Mouse (Mus musculus) stomach, postnatal 0 days (tissue): ENCODE data around the gene 1110059E24Rik. TPM values are rescaled to one million over a fixed set of nuclear protein-coding genes. Genes with fewer than 3 reads are reported as not detected.

Source experiments
- ATAC-seq: fragments of 200-750 bp; cut with Nextera tagmentation; 2 replicates; pipeline ENCODE4 v1.8.0; 2017; ENCODE audit not compliant: low FRiP score, low TSS enrichment
- DNase-seq: peaks from one replicate; pipeline ENCODE4 v3.0.0-alpha.2; 2016; ENCODE audit warnings: low spot score
- H3K27ac ChIP-seq: fragments of 300-500 bp; sonication (generic); replicated peaks from 2 replicates; pipeline ENCODE4 v1.5.1; 2014; ENCODE audit warnings: mild to moderate bottlenecking, control low read depth
- H3K27me3 ChIP-seq: fragments of 300-500 bp; sonication (generic); 2 replicates; pipeline ENCODE4 v1.6.1; 2014; ENCODE audit warnings: low read length; ENCODE audit not compliant: control insufficient read depth, insufficient read depth
- H3K36me3 ChIP-seq: fragments of 300-500 bp; sonication (generic); 2 replicates; pipeline ENCODE4 v1.6.1; 2014; ENCODE audit warnings: low read length, mixed read lengths; ENCODE audit not compliant: control insufficient read depth, insufficient read depth
- H3K4me1 ChIP-seq: fragments of 300-500 bp; sonication (generic); replicated peaks from 2 replicates; pipeline ENCODE4 v1.6.1; 2014; ENCODE audit warnings: antibody characterized with exemption; ENCODE audit not compliant: control insufficient read depth, insufficient read depth
- H3K4me2 ChIP-seq: fragments of 300-500 bp; sonication (generic); replicated peaks from 2 replicates; pipeline ENCODE4 v1.6.1; 2014; ENCODE audit warnings: low read depth, mild to moderate bottlenecking, control low read depth, moderate library complexity
- H3K4me3 ChIP-seq: fragments of 300-500 bp; sonication (generic); 2 replicates; pipeline ENCODE4 v1.5.1; 2014; ENCODE audit warnings: low read depth, low read length, control low read depth
- H3K9ac ChIP-seq: fragments of 300-500 bp; sonication (generic); 2 replicates; pipeline ENCODE4 v1.6.1; 2014; ENCODE audit warnings: mild to moderate bottlenecking, low read length, control low read depth, mixed read lengths
- H3K9me3 ChIP-seq: fragments of 300-500 bp; sonication (generic); 2 replicates; pipeline ENCODE4 v1.6.1; 2016; ENCODE audit warnings: low read length; ENCODE audit not compliant: control insufficient read depth
- CTCF ChIP-seq: IDR thresholded peaks from 2 replicates; pipeline ENCODE4 v1.5.1; 2016; ENCODE audit warnings: antibody characterized with exemption, low read depth, mild to moderate bottlenecking, moderate library complexity
- EP300 ChIP-seq: optimal IDR thresholded peaks from 2 replicates; pipeline ENCODE3; 2016; ENCODE audit warnings: antibody characterized with exemption
- WGBS: fragments of 180-500 bp; shearing (Covaris S2); extraction: QIAGEN DNeasy Blood & Tissue Kit; methylation state at CpG from one replicate; pipeline ENCODE4 v1.1.7; 2014; 5-methylcytosine and 5-hydroxymethylcytosine counted together
- polyA plus RNA-seq: library from polyadenylated mRNA; unstranded; fragments of >200 nt; fragmentation: Nextera tagmentation; extraction: Ambion mirVana; gene quantifications from 2 replicates; pipeline ENCODE4 v1.2.1, GENCODE M21; 2015

Gene 1110059E24Rik
- polyA plus RNA-seq, 1 experiment from 2014 or later: 33.4 TPM

GRCm38 (mm10) chr19:21663756-21664456 is 11.1 kb upstream of the 1110059E24Rik start:
- Histone ChIP-seq H3K4me3 (no peak overlapping the region), H3K36me3 (no peaks in the 10 kb centered on the region), H3K27me3 (no peaks in the 10 kb centered on the region), H3K9me3 (no peaks in the 10 kb centered on the region), H3K9ac (no peak overlapping the region), H3K4me2 (no peak overlapping the region), H3K27ac (no peak overlapping the region), H3K4me1 (no peaks in the 10 kb centered on the region)
- no peak for DNase-seq
- no peak for ATAC-seq
- no peak for TF ChIP-seq CTCF
- no peak for TF ChIP-seq EP300
- WGBS: 61% methylated on average over 4 of the region's 4 CpGs

- no peak overlapping the region for H3K27ac ChIP-seq
- H3K36me3 ChIP-seq: no peaks in the 10 kb centered on the region
- no peak for ATAC-seq
- H3K4me3 ChIP-seq: no peak overlapping the region
- 71% methylated on average over 1 of the region's 1 CpGs for WGBS
- TF ChIP-seq CTCF (no peak), EP300 (no peak)
- H3K9ac ChIP-seq: no peak overlapping the region
- H3K27me3 ChIP-seq: no peaks in the 10 kb centered on the region
- no peaks in the 10 kb centered on the region for H3K4me1 ChIP-seq
- no peak overlapping the region for H3K4me2 ChIP-seq
- H3K9me3 ChIP-seq: no peaks in the 10 kb centered on the region
- DNase-seq: no peak
Measured at GRCm38 (mm10) chr19:21660734-21661133, 8.0 kb upstream of the 1110059E24Rik start.

- no peak for ATAC-seq
Measured at GRCm38 (mm10) chr19:21654788-21655187, 2.0 kb upstream of the 1110059E24Rik start.

GRCm38 (mm10) chr19:21653172-21653981 is 601 bp upstream of the 1110059E24Rik start, which contains the start of gene Abhd17b:
TSS of gene Abhd17b (plus strand) at chr19:21653185.
- ATAC-seq: peak; percentile 36
- WGBS: under 1% methylated on average over 70 of the region's 105 CpGs

More at GRCm38 (mm10) chr19:21654788-21655187, 2.0 kb upstream of the 1110059E24Rik start:
- peak overlapping the region; percentile 92 for H3K4me3 ChIP-seq
- no peaks in the 10 kb centered on the region for H3K9me3 ChIP-seq
- no peak for TF ChIP-seq EP300
- TF ChIP-seq CTCF: no peak
- no peaks in the 10 kb centered on the region for H3K27me3 ChIP-seq
- 41% methylated on average over 7 of the region's 7 CpGs for WGBS
- H3K27ac ChIP-seq: no peak overlapping the region
- H3K36me3 ChIP-seq: no peaks in the 10 kb centered on the region
- DNase-seq: no peak
- H3K4me1 ChIP-seq: peaks cover 3% of the 10 kb centered on the region; the same call in 1 of the 2 replicates
- no peak overlapping the region; the same call in 1 of the 2 replicates for H3K9ac ChIP-seq
- peak overlapping the region; percentile 77 for H3K4me2 ChIP-seq

GRCm38 (mm10) chr19:21651664-21652063 is 1.1 kb downstream of the 1110059E24Rik start:
- no peak for TF ChIP-seq EP300
- no peak for TF ChIP-seq CTCF
- no peak for ATAC-seq
- H3K36me3 ChIP-seq: no peaks in the 10 kb centered on the region
- H3K4me3 ChIP-seq: peak overlapping the region; percentile 92
- WGBS: 22% methylated on average over 6 of the region's 6 CpGs
- peak overlapping the region; percentile 94 for H3K9ac ChIP-seq
- no peaks in the 10 kb centered on the region for H3K9me3 ChIP-seq
- peak overlapping the region; percentile 98 for H3K27ac ChIP-seq
- H3K4me1 ChIP-seq: peaks cover 3% of the 10 kb centered on the region; the same call in 1 of the 2 replicates
- no peak for DNase-seq
- no peaks in the 10 kb centered on the region for H3K27me3 ChIP-seq
- peak overlapping the region; percentile 77 for H3K4me2 ChIP-seq

More at GRCm38 (mm10) chr19:21653172-21653981, 601 bp upstream of the 1110059E24Rik start, which contains the start of gene Abhd17b:
- Histone ChIP-seq H3K4me2 (peak within 1 kb of the TSS; percentile 77), H3K4me3 (peak within 1 kb of the TSS; percentile 92), H3K27ac (peak within 1 kb of the TSS; percentile 98), H3K4me1 (peaks cover 3% of the 10 kb centered on the region; the same call in 1 of the 2 replicates), H3K9me3 (no peaks in the 10 kb centered on the region), H3K36me3 (no peaks in the 10 kb centered on the region), H3K9ac (peak within 1 kb of the TSS; percentile 94), H3K27me3 (no peaks in the 10 kb centered on the region)
- TF ChIP-seq EP300 (no peak), CTCF (peak; percentile 53)
- DNase-seq: peak; percentile 71
